Mouse (Mus musculus) ES-Bruce4 (cell line): ENCODE results near the gene Pex6. TPM values are rescaled to one million over a fixed set of nuclear protein-coding genes. Genes with fewer than 3 reads are reported as not detected.

Experiments used
- H3K27ac ChIP-seq: 2 replicates; pipeline ENCODE4 v1.5.1; 2012; ENCODE audit warnings: low read length, inconsistent platforms; ENCODE audit not compliant: insufficient read depth
- H3K27me3 ChIP-seq: 2 replicates; pipeline ENCODE4 v1.6.1; 2012; ENCODE audit warnings: mild to moderate bottlenecking, low read length, inconsistent platforms; ENCODE audit not compliant: control insufficient read depth, poor library complexity, insufficient read depth, severe bottlenecking
- H3K36me3 ChIP-seq: 2 replicates; pipeline ENCODE4 v1.6.1; 2012; ENCODE audit warnings: inconsistent platforms, mild to moderate bottlenecking, low read length, moderate library complexity; ENCODE audit not compliant: control insufficient read depth, poor library complexity, insufficient read depth, severe bottlenecking
- H3K4me1 ChIP-seq: one replicate; pipeline ENCODE4 v1.8.1; 2011; ENCODE audit warnings: low read length; ENCODE audit not compliant: control insufficient read depth, insufficient read depth
- H3K4me3 ChIP-seq: 2 replicates; pipeline ENCODE4 v1.5.1; 2011; ENCODE audit warnings: low read depth, mild to moderate bottlenecking, low read length
- H3K9ac ChIP-seq: 2 replicates; pipeline ENCODE4 v1.6.1; 2012; ENCODE audit warnings: low read depth, mild to moderate bottlenecking, inconsistent platforms; ENCODE audit not compliant: poor library complexity, severe bottlenecking
- H3K9me3 ChIP-seq: replicated peaks from 2 replicates; pipeline ENCODE4 v1.6.1; 2012; ENCODE audit warnings: mild to moderate bottlenecking, low read length, inconsistent platforms; ENCODE audit not compliant: control insufficient read depth, poor library complexity, insufficient read depth, severe bottlenecking
- CTCF ChIP-seq: IDR thresholded peaks from one replicate; pipeline ENCODE4 v1.8.1; 2011; ENCODE audit warnings: low read depth, low read length
- EP300 ChIP-seq: IDR thresholded peaks from 2 replicates; pipeline ENCODE4 v1.6.1; 2011; ENCODE audit warnings: low read depth, low read length; ENCODE audit not compliant: insufficient read depth
- POLR2A ChIP-seq: IDR thresholded peaks from one replicate; pipeline ENCODE4 v1.8.1; 2011; ENCODE audit warnings: low read length; ENCODE audit not compliant: insufficient read depth
- polyA plus RNA-seq: library from polyadenylated mRNA; stranded (reverse); fragments of >200 nt; gene quantifications from 2 replicates; pipeline ENCODE4 v1.2.4, GENCODE M21; 2011; ENCODE audit warnings: low read depth; ENCODE audit not compliant: missing spikeins, insufficient read depth, insufficient read length

Gene Pex6
- polyA plus RNA-seq, 1 experiment, result 13.4 TPM

- Histone ChIP-seq H3K9ac (no peak overlapping the region), H3K4me3 (no peak overlapping the region), H3K36me3 (no peaks in the 10 kb centered on the region), H3K9me3 (no peaks in the 10 kb centered on the region), H3K27ac (no peak overlapping the region), H3K4me1 (no peaks in the 10 kb centered on the region), H3K27me3 (no peaks in the 10 kb centered on the region)
- no peak for TF ChIP-seq EP300
- TF ChIP-seq CTCF, result no peak
- TF ChIP-seq POLR2A, result no peak
These were observed 16.0 kb downstream of the Pex6 start for GRCm38 (mm10) chr17:46727271-46727670.

DNA sequence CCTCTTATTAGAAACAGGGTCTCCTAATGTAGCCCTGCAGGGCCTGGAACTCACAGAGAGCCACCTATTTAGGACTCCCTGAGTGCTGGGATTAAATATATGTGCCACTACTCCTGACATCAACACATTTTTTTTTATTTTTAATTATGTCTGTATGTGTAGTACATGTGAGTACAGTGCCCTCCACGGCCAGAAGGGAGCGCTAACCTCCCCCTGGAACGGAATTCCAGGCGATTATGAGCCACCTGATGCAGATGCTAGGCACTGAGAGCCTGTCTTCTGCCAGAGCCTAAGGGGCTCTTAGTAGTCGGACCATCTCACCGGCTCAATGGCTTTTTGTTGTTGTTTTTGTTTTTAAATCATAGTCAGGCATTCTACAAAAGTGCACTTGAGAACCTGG, 16.8 kb downstream of the Pex6 start:
- H3K4me1 ChIP-seq, result no peaks in the 10 kb centered on the region
- H3K36me3 ChIP-seq, result no peaks in the 10 kb centered on the region
- H3K9ac ChIP-seq, result peak overlapping the region; percentile 7; the same call in 1 of the 2 replicates
- peak; percentile 80 for TF ChIP-seq CTCF
- no peak for TF ChIP-seq EP300
- TF ChIP-seq POLR2A, result no peak
- H3K9me3 ChIP-seq, result no peaks in the 10 kb centered on the region
- no peaks in the 10 kb centered on the region for H3K27me3 ChIP-seq
- H3K27ac ChIP-seq, result no peak overlapping the region
- H3K4me3 ChIP-seq, result no peak overlapping the region

DNA sequence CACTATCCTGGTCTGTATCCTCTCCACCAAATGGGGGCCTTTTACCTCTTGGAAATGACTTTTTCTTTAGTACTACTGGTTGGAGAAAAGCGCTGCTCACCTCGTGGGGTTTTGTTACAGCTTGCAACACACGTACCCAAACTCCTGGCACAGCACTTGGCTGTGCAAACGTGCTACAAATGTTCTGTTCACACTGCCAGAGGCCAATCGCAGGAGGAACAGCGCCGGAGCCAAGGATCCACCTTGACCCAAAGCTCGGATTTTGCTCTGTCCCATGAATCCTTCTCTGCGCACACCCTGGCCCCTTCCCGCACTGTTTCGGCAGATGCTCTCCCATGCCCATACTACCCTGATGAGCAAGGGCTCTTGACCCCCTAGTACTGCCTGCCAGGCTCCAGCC, 17.2 kb downstream of the Pex6 start:
- Histone ChIP-seq H3K9ac (peak overlapping the region; percentile 7), H3K27ac (no peak overlapping the region), H3K4me3 (peak overlapping the region; percentile 48)

GRCm38 (mm10) chr17:46728904-46729318, 17.6 kb downstream of the Pex6 start, which contains the start of gene Gnmt:
Gene Gnmt (minus strand): TSS chr17:46729168.
- TF ChIP-seq CTCF (no peak), POLR2A (no peak), EP300 (no peak)
- Histone ChIP-seq H3K9me3 (no peaks in the 10 kb centered on the region), H3K4me1 (no peaks in the 10 kb centered on the region), H3K4me3 (peak within 1 kb of the TSS; percentile 48), H3K36me3 (no peaks in the 10 kb centered on the region), H3K27me3 (no peaks in the 10 kb centered on the region), H3K27ac (no peak within 1 kb of the TSS), H3K9ac (peak within 1 kb of the TSS; percentile 7)

More for the DNA sequence above, 17.2 kb downstream of the Pex6 start:
- H3K9me3 ChIP-seq, result no peaks in the 10 kb centered on the region
- TF ChIP-seq CTCF (no peak), POLR2A (no peak), EP300 (no peak)
- no peaks in the 10 kb centered on the region for H3K36me3 ChIP-seq
- H3K4me1 ChIP-seq, result no peaks in the 10 kb centered on the region
- H3K27me3 ChIP-seq, result no peaks in the 10 kb centered on the region

GRCm38 (mm10) chr17:46734055-46734454, 22.8 kb downstream of the Pex6 start:
- H3K27ac ChIP-seq, result no peak overlapping the region
- no peak overlapping the region for H3K4me3 ChIP-seq
- no peaks in the 10 kb centered on the region for H3K4me1 ChIP-seq
- TF ChIP-seq CTCF (no peak), EP300 (no peak), POLR2A (no peak)
- no peaks in the 10 kb centered on the region for H3K36me3 ChIP-seq
- H3K27me3 ChIP-seq, result no peaks in the 10 kb centered on the region
- H3K9ac ChIP-seq, result no peak overlapping the region
- H3K9me3 ChIP-seq, result no peaks in the 10 kb centered on the region

- TF ChIP-seq EP300 (no peak), POLR2A (no peak), CTCF (no peak)
- no peaks in the 10 kb centered on the region for H3K36me3 ChIP-seq
These were observed 24.0 kb downstream of the Pex6 start for GRCm38 (mm10) chr17:46735287-46735686.

GRCm38 (mm10) chr17:46736160-46736559, 24.9 kb downstream of the Pex6 start:
- Histone ChIP-seq H3K4me3 (no peak overlapping the region), H3K27ac (no peak overlapping the region), H3K27me3 (no peaks in the 10 kb centered on the region), H3K4me1 (no peaks in the 10 kb centered on the region), H3K36me3 (no peaks in the 10 kb centered on the region), H3K9ac (no peak overlapping the region), H3K9me3 (no peaks in the 10 kb centered on the region)
- TF ChIP-seq CTCF (peak; percentile 90), POLR2A (no peak), EP300 (no peak)

More at GRCm38 (mm10) chr17:46735287-46735686, 24.0 kb downstream of the Pex6 start:
- Histone ChIP-seq H3K9ac (no peak overlapping the region), H3K27me3 (no peaks in the 10 kb centered on the region), H3K9me3 (no peaks in the 10 kb centered on the region), H3K4me3 (no peak overlapping the region), H3K27ac (no peak overlapping the region), H3K4me1 (no peaks in the 10 kb centered on the region)
